In genomic region chr2:90572126-90572525, GRCm38 (mm10) we compare ENCODE assay signal across 23 mouse cellular contexts. TPM values are rescaled to one million over a fixed set of nuclear protein-coding genes. Genes with fewer than 3 reads are reported as not detected.
A peak's percentile ranks its signal among the peaks of the same experiment; 100 is the strongest.
DNase-seq lines count a peak whose midpoint lies in the region; ATAC-seq lines count a peak whose summit lies in the region.
"Had no signal": no experiment of that assay in that cellular context is flagged by ENCODE, and none has a peak within 500 bp of the region (broad histone marks: within the 10 kb centered on the region; RNA-seq: fewer than 3 reads in every experiment).

No protein-coding gene starts in this region.

- no peak overlapping the region for H3K9ac ChIP-seq in liver, embryonic 11.5 days (ENCODE audit: low read depth, low read length)
- no peak overlapping the region for H3K9ac ChIP-seq in liver, embryonic 12.5 days
- no peak overlapping the region for H3K9ac ChIP-seq in neural tube, embryonic 15.5 days (replicated peaks)
- H3K9ac ChIP-seq: forebrain, embryonic 13.5 days; hindbrain, embryonic 13.5 days; limb, embryonic 13.5 days; liver, embryonic 15.5 days; neural tube, embryonic 12.5 days had no signal

- no peak overlapping the region for H3K4me3 ChIP-seq in liver, embryonic 11.5 days (ENCODE audit: low read depth, low read length)
- no peak overlapping the region for H3K4me3 ChIP-seq in liver, embryonic 12.5 days
- no peak overlapping the region for H3K4me3 ChIP-seq in neural tube, embryonic 15.5 days (replicated peaks)
- H3K4me3 ChIP-seq: forebrain, embryonic 13.5 days; hindbrain, embryonic 13.5 days; left cerebral cortex, adult 2 months; limb, embryonic 13.5 days; liver, embryonic 15.5 days; neural tube, embryonic 12.5 days had no signal

- peaks cover 29% of the 10 kb centered on the region for H3K4me1 ChIP-seq in liver, embryonic 11.5 days (replicated peaks; ENCODE audit: control insufficient read depth, insufficient read depth, low read length)
- peaks cover 77% of the 10 kb centered on the region for H3K4me1 ChIP-seq in liver, embryonic 12.5 days
- H3K4me1 ChIP-seq in neural tube, embryonic 15.5 days: peaks cover 22% of the 10 kb centered on the region

- H3K9me3 ChIP-seq in liver, embryonic 11.5 days (ENCODE audit: control insufficient read depth, low read length): no peaks in the 10 kb centered on the region
- no peaks in the 10 kb centered on the region for H3K9me3 ChIP-seq in liver, embryonic 12.5 days (replicated peaks)
- H3K9me3 ChIP-seq in neural tube, embryonic 15.5 days (replicated peaks): no peaks in the 10 kb centered on the region
- H3K9me3 ChIP-seq: forebrain, embryonic 13.5 days; G1E; hindbrain, embryonic 13.5 days; limb, embryonic 13.5 days; liver, embryonic 15.5 days; neural tube, embryonic 12.5 days had no signal

- ATAC-seq in liver, embryonic 11.5 days (replicated peaks; ENCODE audit: low FRiP score): no peak
- ATAC-seq in liver, embryonic 12.5 days: no peak
- ATAC-seq in neural tube, embryonic 15.5 days (ENCODE audit: low FRiP score): no peak
- ATAC-seq: forebrain, embryonic 13.5 days; midbrain, embryonic 16.5 days had no signal

- DNase-seq in cerebellum, adult 8-10 months: peak; percentile 22
- no peak for DNase-seq in cerebellum, adult 11 months
- DNase-seq in kidney, adult 11 months: peak; percentile 1
- DNase-seq in kidney, postnatal 36 days: no peak
- DNase-seq in liver, embryonic 11.5 days (ENCODE audit: low spot score): peak; percentile 27
- DNase-seq in neural tube, embryonic 10.5 days (ENCODE audit: extremely low spot score, low spot score): peak; percentile 12
- DNase-seq: adrenal gland, adult 8-10 months; gastrocnemius, postnatal 10 days; heart, postnatal 4 days; lung, postnatal 4 days; thymus, adult 2 months; thymus, postnatal 36 days had no signal

- 61% methylated on average over 5 of the region's 5 CpGs for WGBS in liver, embryonic 11.5 days
- 68% methylated on average over 5 of the region's 5 CpGs for WGBS in liver, embryonic 12.5 days (ENCODE audit: insufficient replicate concordance)
- WGBS in neural tube, embryonic 15.5 days: 55% methylated on average over 5 of the region's 5 CpGs

- no peak overlapping the region for H3K27ac ChIP-seq in liver, embryonic 11.5 days (ENCODE audit: low read depth, low read length)
- H3K27ac ChIP-seq in liver, embryonic 12.5 days: no peak overlapping the region
- H3K27ac ChIP-seq in neural tube, embryonic 15.5 days (replicated peaks): no peak overlapping the region
- H3K27ac ChIP-seq: forebrain, embryonic 13.5 days; hindbrain, embryonic 13.5 days; left cerebral cortex, adult 2 months; limb, embryonic 13.5 days; liver, embryonic 15.5 days; neural tube, embryonic 12.5 days had no signal

- no peaks in the 10 kb centered on the region for H3K27me3 ChIP-seq in liver, embryonic 11.5 days (replicated peaks; ENCODE audit: control insufficient read depth, insufficient read depth, low read length)
- H3K27me3 ChIP-seq in liver, embryonic 12.5 days (replicated peaks): no peaks in the 10 kb centered on the region
- no peaks in the 10 kb centered on the region for H3K27me3 ChIP-seq in neural tube, embryonic 15.5 days (replicated peaks)
- H3K27me3 ChIP-seq: forebrain, embryonic 13.5 days; hindbrain, embryonic 13.5 days; liver, embryonic 15.5 days; neural tube, embryonic 12.5 days had no signal

- no peak overlapping the region for H3K4me2 ChIP-seq in liver, embryonic 11.5 days
- H3K4me2 ChIP-seq in liver, embryonic 12.5 days: no peak overlapping the region
- H3K4me2 ChIP-seq in neural tube, embryonic 15.5 days: no peak overlapping the region
- H3K4me2 ChIP-seq: forebrain, embryonic 13.5 days; heart, embryonic 11.5 days; hindbrain, embryonic 13.5 days; limb, embryonic 13.5 days; liver, embryonic 15.5 days; neural tube, embryonic 12.5 days had no signal

- H3K36me3 ChIP-seq in liver, embryonic 11.5 days (ENCODE audit: control insufficient read depth, insufficient read depth, low read length): no peaks in the 10 kb centered on the region
- H3K36me3 ChIP-seq in liver, embryonic 12.5 days: no peaks in the 10 kb centered on the region
- H3K36me3 ChIP-seq in neural tube, embryonic 15.5 days: no peaks in the 10 kb centered on the region
- H3K36me3 ChIP-seq: G1E; hindbrain, embryonic 13.5 days; limb, embryonic 13.5 days; liver, embryonic 15.5 days; neural tube, embryonic 12.5 days had no signal

RNA-seq across cellular contexts. Expression of gene Ptprj, which starts 8.3 kb away (rescaled TPM):
- polyA plus RNA-seq in liver, embryonic 11.5 days (2014; fragmentation: Nextera tagmentation; extraction: Ambion mirVana): 5.1 TPM in 2 replicates
- 3.0 and 3.7 TPM in 2 replicates for polyA plus RNA-seq in liver, embryonic 12.5 days (2016; fragmentation: Nextera tagmentation; extraction: Ambion mirVana)
- polyA plus RNA-seq in neural tube, embryonic 15.5 days (2015; fragmentation: Nextera tagmentation; extraction: Ambion mirVana): 5.8 and 6.0 TPM in 2 replicates

Comparison
In these comparisons a context has a peak if more than half of its experiments do, and no peak if none do; other contexts are left out.
1. DNase-seq: peak in cerebellum, adult 8-10 months (single experiment), kidney, adult 11 months (single experiment), liver, embryonic 11.5 days (single experiment) and neural tube, embryonic 10.5 days (single experiment); none in cerebellum, adult 11 months (single experiment) and kidney, postnatal 36 days (0 of 2).